14 mouse cellular contexts compared by ENCODE assay signal in the genomic region with DNA sequence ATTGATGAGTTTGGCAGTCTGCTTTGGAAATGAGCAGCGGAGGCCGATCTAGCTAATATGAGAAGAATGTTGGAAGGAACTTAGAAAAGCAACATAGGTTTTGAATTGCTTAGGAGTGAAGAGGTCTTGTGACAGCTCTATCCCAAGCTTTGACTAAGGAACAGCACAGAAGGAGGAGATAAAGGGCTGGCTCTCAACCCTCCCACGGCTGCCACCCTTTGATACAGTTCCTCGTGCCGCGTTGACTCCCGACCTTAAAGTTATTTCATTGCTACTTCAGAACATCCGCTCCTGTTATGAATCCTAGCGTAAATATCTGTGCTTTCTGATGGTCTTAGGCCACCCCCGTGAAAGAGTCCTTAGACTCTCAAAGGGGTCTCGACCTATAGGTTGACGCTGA. TPM values are rescaled to one million over a fixed set of nuclear protein-coding genes. Genes with fewer than 3 reads are reported as not detected.
DNase-seq lines count a peak whose midpoint lies in the region; ATAC-seq and TF ChIP-seq lines count a peak whose summit lies in the region.
"Had no signal": no experiment of that assay in that cellular context is flagged by ENCODE, and none has a peak within 500 bp of the region (broad histone marks: within the 10 kb centered on the region; RNA-seq: fewer than 3 reads in every experiment).

No protein-coding gene starts in this region.

- ATAC-seq in lung, embryonic 14.5 days (ENCODE audit: insufficient read depth) = no peak
- peak; percentile 64 for ATAC-seq in megakaryocyte progenitor cell, adult 5-6 weeks (replicated peaks; ENCODE audit: poor library complexity)
- ATAC-seq: Patski had no signal

- no peak overlapping the region for H3K4me3 ChIP-seq in lung, embryonic 14.5 days (ENCODE audit: low read depth, low read length)
- H3K4me3 ChIP-seq in erythroblast, embryonic 14.5 days (replicated peaks) = peak overlapping the region; percentile 32
- no peak overlapping the region for H3K4me3 ChIP-seq in hindbrain, embryonic 10.5 days
- H3K4me3 ChIP-seq: limb, embryonic 13.5 days had no signal

- DNase-seq in lung, embryonic 14.5 days = peak; percentile 7
- DNase-seq in lung, adult 18-20 months = no peak
- peak; percentile 56 for DNase-seq in c-Kit-negative CD71-positive TER-119-positive erythroid progenitor cells, embryonic 14.5 days (ENCODE audit: low read depth, low spot score)
- no peak for DNase-seq in hindbrain, embryonic 10.5 days (ENCODE audit: low spot score)
- no peak for DNase-seq in gastrocnemius, postnatal 25 days
- no peak for DNase-seq in layer of hippocampus, adult 9-11 months
- DNase-seq: cerebellum, adult 8-10 months; heart, postnatal 4 days; kidney, postnatal 36 days had no signal

- TF ChIP-seq CTCF in lung, embryonic 14.5 days (IDR thresholded peaks at IDR 0.05; ENCODE audit: low read depth) = no peak

- H3K4me1 ChIP-seq in lung, embryonic 14.5 days (ENCODE audit: insufficient read depth) = peaks cover 11% of the 10 kb centered on the region; the same call in 1 of the 2 replicates
- H3K4me1 ChIP-seq in erythroblast, embryonic 14.5 days (ENCODE audit: control insufficient read depth) = peaks cover 84% of the 10 kb centered on the region
- peaks cover 27% of the 10 kb centered on the region for H3K4me1 ChIP-seq in hindbrain, embryonic 10.5 days (replicated peaks)

- H3K27ac ChIP-seq in lung, embryonic 14.5 days (ENCODE audit: low read depth) = peak overlapping the region; percentile 18; the same call in 1 of the 2 replicates
- H3K27ac ChIP-seq in hindbrain, embryonic 10.5 days = no peak overlapping the region

- H3K36me3 ChIP-seq in lung, embryonic 14.5 days (ENCODE audit: insufficient read depth) = no peaks in the 10 kb centered on the region
- H3K36me3 ChIP-seq in erythroblast, embryonic 14.5 days (ENCODE audit: control insufficient read depth) = no peaks in the 10 kb centered on the region
- H3K36me3 ChIP-seq in hindbrain, embryonic 10.5 days = no peaks in the 10 kb centered on the region
- H3K36me3 ChIP-seq: limb, embryonic 13.5 days had no signal

- WGBS in lung, embryonic 14.5 days = 35% methylated on average over 12 of the region's 12 CpGs
- 72% methylated on average over 12 of the region's 12 CpGs for WGBS in hindbrain, embryonic 10.5 days

- no peaks in the 10 kb centered on the region for H3K9me3 ChIP-seq in lung, embryonic 14.5 days (ENCODE audit: low read depth, low read length)
- no peaks in the 10 kb centered on the region for H3K9me3 ChIP-seq in erythroblast, embryonic 14.5 days (ENCODE audit: control insufficient read depth, low read length)
- H3K9me3 ChIP-seq in hindbrain, embryonic 10.5 days = no peaks in the 10 kb centered on the region
- H3K9me3 ChIP-seq: limb, embryonic 13.5 days had no signal

- H3K27me3 ChIP-seq in lung, embryonic 14.5 days (ENCODE audit: insufficient read depth, low read length) = no peaks in the 10 kb centered on the region
- no peaks in the 10 kb centered on the region for H3K27me3 ChIP-seq in erythroblast, embryonic 14.5 days (ENCODE audit: control insufficient read depth)
- peaks cover 6% of the 10 kb centered on the region; the same call in 1 of the 2 replicates for H3K27me3 ChIP-seq in hindbrain, embryonic 10.5 days (ENCODE audit: insufficient read depth, poor library complexity, severe bottlenecking)
- H3K27me3 ChIP-seq: CH12.LX; limb, embryonic 13.5 days; Patski had no signal

- no peak overlapping the region; the same call in 1 of the 2 replicates for H3K9ac ChIP-seq in lung, embryonic 14.5 days
- H3K9ac ChIP-seq: limb, embryonic 13.5 days had no signal

- no peak overlapping the region for H3K4me2 ChIP-seq in lung, embryonic 14.5 days
- H3K4me2 ChIP-seq: limb, embryonic 13.5 days had no signal

RNA-seq across cellular contexts. Expression of gene Zfp644, which starts 13.5 kb away (rescaled TPM):
- 89.9 and 93.2 TPM in 2 replicates for polyA plus RNA-seq in lung, embryonic 14.5 days (2014; fragmentation: Nextera tagmentation; extraction: Ambion mirVana)
- polyA plus RNA-seq in erythroblast, embryonic 14.5 days (2012) = 4.2 and 7.4 TPM in 2 replicates
- 73.1 and 92.7 TPM in 2 replicates for total RNA-seq in megakaryocyte progenitor cell, adult 5-6 weeks (2015)
- 67.8 and 79.0 TPM in 2 replicates for total RNA-seq in megakaryocyte progenitor cell, adult 5-6 weeks (2017)
- 55.1 and 59.0 TPM in 2 replicates for polyA plus RNA-seq in hindbrain, embryonic 10.5 days (2016; fragmentation: Nextera tagmentation; extraction: Ambion mirVana)
- 10 to 100 TPM; 41.3 to 43.0 TPM for total RNA-seq in gastrocnemius, postnatal 25 days (2021)

Comparison
In these comparisons a context has a peak if more than half of its experiments do, and no peak if none do; other contexts are left out.
1. DNase-seq: peak in lung, embryonic 14.5 days (single experiment) and c-Kit-negative CD71-positive TER-119-positive erythroid progenitor cells, embryonic 14.5 days (single experiment); none in lung, adult 18-20 months (0 of 2), hindbrain, embryonic 10.5 days (single experiment), gastrocnemius, postnatal 25 days (single experiment) and layer of hippocampus, adult 9-11 months (single experiment).